ENCODE assay signal across 8 mouse cellular contexts in the genomic region with DNA sequence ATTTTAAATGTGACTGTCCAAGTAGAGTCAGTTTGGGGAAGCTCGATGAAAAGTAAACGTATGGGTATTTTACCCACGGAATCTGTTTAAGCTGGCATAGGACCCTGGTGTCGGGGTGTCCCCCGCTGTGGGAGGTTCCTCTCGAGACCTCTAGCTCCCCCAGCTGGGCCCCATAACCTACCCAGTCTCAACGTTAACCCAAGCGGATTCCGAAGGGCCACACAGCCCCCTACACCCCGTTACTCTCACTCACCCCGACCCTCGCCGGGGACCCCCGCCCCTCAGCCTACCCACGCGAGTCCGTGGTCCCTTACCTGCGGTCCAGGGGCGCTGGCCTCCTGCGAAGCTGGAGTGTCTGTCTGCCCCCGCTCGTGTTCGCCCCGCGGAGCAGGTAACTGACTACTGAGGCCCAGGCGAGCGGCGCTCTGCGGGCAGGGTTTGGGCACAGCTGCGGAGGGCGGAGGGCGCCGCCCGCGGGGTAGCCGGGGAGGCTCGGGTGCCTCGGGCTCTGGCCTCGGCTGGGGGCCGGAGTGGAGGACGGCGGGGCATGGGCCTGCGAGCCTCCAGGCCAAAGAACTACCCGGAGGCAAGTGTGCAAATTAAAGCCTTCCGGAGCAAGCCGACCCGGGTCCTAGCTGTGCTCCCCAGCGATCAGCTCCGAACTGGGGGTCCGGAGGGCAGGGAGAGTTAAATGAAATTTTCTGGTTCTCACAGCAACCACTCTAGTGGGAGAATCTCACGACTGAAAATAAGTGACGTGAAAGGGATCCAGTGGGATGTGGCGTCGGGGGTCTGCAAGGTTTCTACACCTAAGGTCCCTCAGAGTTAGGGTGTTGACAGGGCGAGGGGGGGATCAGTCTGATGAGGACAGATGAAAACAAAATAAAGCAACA.
DNase-seq lines count a peak whose midpoint lies in the region; ATAC-seq and TF ChIP-seq lines count a peak whose summit lies in the region.

No protein-coding gene starts in this region.

- no peaks in the 10 kb centered on the region for H3K36me3 ChIP-seq in lung, embryonic 16.5 days (ENCODE audit: control insufficient read depth, insufficient read depth, low read length)
- H3K36me3 ChIP-seq in liver, embryonic 12.5 days: no peaks in the 10 kb centered on the region
- no peaks in the 10 kb centered on the region for H3K36me3 ChIP-seq in stomach, postnatal 0 days (ENCODE audit: control insufficient read depth, insufficient read depth, low read length)

- TF ChIP-seq EP300 in stomach, postnatal 0 days (optimal IDR thresholded peaks at IDR 0.05): no peak

- no peaks in the 10 kb centered on the region for H3K9me3 ChIP-seq in lung, embryonic 16.5 days (ENCODE audit: control insufficient read depth, low read length)
- no peaks in the 10 kb centered on the region for H3K9me3 ChIP-seq in liver, embryonic 12.5 days (replicated peaks)
- no peaks in the 10 kb centered on the region for H3K9me3 ChIP-seq in stomach, postnatal 0 days (ENCODE audit: control insufficient read depth, low read length)

- peak overlapping the region; percentile 67 for H3K4me3 ChIP-seq in lung, embryonic 16.5 days (ENCODE audit: low read length)
- H3K4me3 ChIP-seq in liver, embryonic 12.5 days: peak overlapping the region; percentile 3; the same call in 1 of the 2 replicates
- H3K4me3 ChIP-seq in stomach, postnatal 0 days (ENCODE audit: low read depth, low read length): peak overlapping the region; percentile 56; the same call in 1 of the 2 replicates

- peak overlapping the region; percentile 99 for H3K4me2 ChIP-seq in lung, embryonic 16.5 days (ENCODE audit: low read depth, low read length)
- peak overlapping the region; percentile 77 for H3K4me2 ChIP-seq in liver, embryonic 12.5 days
- H3K4me2 ChIP-seq in stomach, postnatal 0 days (replicated peaks; ENCODE audit: low read depth): peak overlapping the region; percentile 41

- no peak for ATAC-seq in lung, embryonic 16.5 days (ENCODE audit: low read depth)
- no peak for ATAC-seq in liver, embryonic 12.5 days
- ATAC-seq in stomach, postnatal 0 days (ENCODE audit: low FRiP score, low TSS enrichment): no peak

- H3K27me3 ChIP-seq in lung, embryonic 16.5 days (ENCODE audit: control insufficient read depth, insufficient read depth, low read depth, low read length): peaks cover 21% of the 10 kb centered on the region
- peaks cover 52% of the 10 kb centered on the region for H3K27me3 ChIP-seq in liver, embryonic 12.5 days (replicated peaks)
- H3K27me3 ChIP-seq in stomach, postnatal 0 days (ENCODE audit: control insufficient read depth, insufficient read depth, low read length): peaks cover 4% of the 10 kb centered on the region; the same call in 1 of the 2 replicates

- H3K9ac ChIP-seq in lung, embryonic 16.5 days (ENCODE audit: low read length): no peak overlapping the region; the same call in 1 of the 2 replicates
- H3K9ac ChIP-seq in liver, embryonic 12.5 days: no peak overlapping the region
- no peak overlapping the region for H3K9ac ChIP-seq in stomach, postnatal 0 days (ENCODE audit: low read length)

- no peak for DNase-seq in lung, postnatal 36 days
- DNase-seq in heart, postnatal 10 days: peak; percentile 4 to 5
- no peak for DNase-seq in stomach, postnatal 0 days (ENCODE audit: low spot score)
- no peak for DNase-seq in testis, postnatal 14 days (ENCODE audit: low spot score)
- DNase-seq in frontal cortex, postnatal 14 days (ENCODE audit: low spot score in 2 of 2): no peak
- DNase-seq in left cerebral cortex, postnatal 10 days (ENCODE audit: extremely low spot score in 1 of 2, low spot score in 2 of 2): no peak

- no peak for TF ChIP-seq CTCF in stomach, postnatal 0 days (IDR thresholded peaks at IDR 0.05; ENCODE audit: low read depth)

- 8% methylated on average over 50 of the region's 55 CpGs for WGBS in lung, embryonic 16.5 days
- 7% methylated on average over 55 of the region's 55 CpGs for whole genome bisulfite sequencing in liver, embryonic 12.5 days (ENCODE audit: insufficient replicate concordance)
- WGBS in stomach, postnatal 0 days: 9% methylated on average over 54 of the region's 55 CpGs

- H3K27ac ChIP-seq in lung, embryonic 16.5 days (ENCODE audit: low read length): no peak overlapping the region
- no peak overlapping the region for H3K27ac ChIP-seq in liver, embryonic 12.5 days
- no peak overlapping the region for H3K27ac ChIP-seq in stomach, postnatal 0 days (replicated peaks)

- peaks cover 3% of the 10 kb centered on the region; the same call in 1 of the 2 replicates for H3K4me1 ChIP-seq in lung, embryonic 16.5 days (replicated peaks; ENCODE audit: control insufficient read depth, insufficient read depth, low read length)
- no peaks in the 10 kb centered on the region for H3K4me1 ChIP-seq in liver, embryonic 12.5 days
- no peaks in the 10 kb centered on the region for H3K4me1 ChIP-seq in stomach, postnatal 0 days (replicated peaks; ENCODE audit: control insufficient read depth, insufficient read depth)

- intact Hi-C loops in heart, postnatal 10 days (cut with DNase I): no loop called here
- intact Hi-C loops in left cerebral cortex, postnatal 10 days (cut with DNase I): no loop called here

Comparison
In these comparisons a context has a peak if more than half of its experiments do, and no peak if none do; other contexts are left out.
1. H3K4me2 ChIP-seq: peak in every context shown above with its lines; median percentile 99 in lung, embryonic 16.5 days; 77 in liver, embryonic 12.5 days; 41 in stomach, postnatal 0 days.
2. H3K4me3 ChIP-seq: peak in every context shown above with its lines; median percentile 67 in lung, embryonic 16.5 days; 56 in stomach, postnatal 0 days; 3 in liver, embryonic 12.5 days.
3. DNase-seq: peak in heart, postnatal 10 days (2 of 2); none in lung, postnatal 36 days (single experiment), stomach, postnatal 0 days (single experiment), testis, postnatal 14 days (single experiment), frontal cortex, postnatal 14 days (0 of 2) and left cerebral cortex, postnatal 10 days (0 of 2).